Mouse (Mus musculus) myocyte (in vitro differentiated cells): ENCODE results near the gene Gm13287.
"Not testable (repeated sequence)": the region's sequence is repeated elsewhere in the genome, so short reads cannot be mapped to it uniquely, and the experiment has no call there.

Source experiments
- E2F4 ChIP-seq: IDR thresholded peaks from one replicate; pipeline ENCODE4 v1.6.1; 2011; ENCODE audit warnings: mild to moderate bottlenecking, control low read depth, moderate library complexity; ENCODE audit not compliant: insufficient read depth
- MAX ChIP-seq: IDR thresholded peaks from one replicate; pipeline ENCODE4 v1.6.1; 2011; ENCODE audit warnings: low read depth, mild to moderate bottlenecking, control low read depth
- MYOD1 ChIP-seq, 3 experiments: IDR thresholded peaks; one replicate each; pipeline ENCODE4 v1.6.1; 2011; ENCODE audit warnings: control low read depth in 2 of 3, low read depth in 2 of 3, mild to moderate bottlenecking in 2 of 3, moderate library complexity in 1 of 3; ENCODE audit not compliant: insufficient read length in 2 of 3, control insufficient read depth in 1 of 3
- POLR2A ChIP-seq: IDR thresholded peaks from one replicate; pipeline ENCODE4 v1.6.1; 2011; ENCODE audit warnings: low read depth, mild to moderate bottlenecking, control low read depth, moderate library complexity; ENCODE audit not compliant: insufficient read length

DNA sequence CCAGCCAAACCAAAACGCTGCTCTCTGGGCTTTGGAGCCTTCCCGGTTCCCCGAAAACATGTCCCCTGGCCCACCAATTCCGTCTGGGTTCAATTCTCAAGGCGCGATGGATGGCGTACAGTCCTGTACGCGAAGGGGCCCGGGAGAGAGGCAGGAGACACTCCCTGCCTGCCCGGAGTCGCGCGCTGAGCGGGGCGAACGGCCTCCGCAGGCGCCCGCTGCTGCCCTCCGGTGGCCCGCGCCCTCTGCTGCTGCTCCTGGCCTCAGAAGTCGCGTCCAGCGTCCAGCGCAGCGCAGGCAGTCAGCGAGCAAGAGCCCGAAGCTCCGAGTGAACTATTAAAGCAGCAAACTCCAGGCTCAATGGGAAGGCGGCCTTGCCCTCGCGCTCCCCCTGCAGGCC lies 2.7 kb downstream of the Gm13287 start:
- TF ChIP-seq E2F4; POLR2A; MAX; MYOD1 (IDR thresholded peaks at IDR 0.05; ENCODE audit: control insufficient read depth in 1 of 3, insufficient read length in 2 of 3, low read depth in 2 of 3): not testable (repeated sequence)
